Mouse (Mus musculus) midbrain, embryonic 11.5 days (tissue): Measurements from ENCODE around the gene Six3. TPM values are rescaled to one million over a fixed set of nuclear protein-coding genes. Genes with fewer than 3 reads are reported as not detected.
A peak's percentile ranks its signal among the peaks of the same experiment; 100 is the strongest.

Experiments
- ATAC-seq: fragments of 200-750 bp; cut with Nextera tagmentation; 2 replicates; pipeline ENCODE4 v1.8.0; 2017; ENCODE audit warnings: moderate TSS enrichment, moderate library complexity; ENCODE audit not compliant: low FRiP score
- DNase-seq: peaks from one replicate; pipeline ENCODE4 v3.0.0; 2015; ENCODE audit warnings: low spot score; ENCODE audit errors: missing footprints
- H3K27ac ChIP-seq: fragments of 300-500 bp; sonication (generic); 2 replicates; pipeline ENCODE4 v1.5.1; 2014; ENCODE audit warnings: low read depth, low read length
- H3K27me3 ChIP-seq: fragments of 300-500 bp; sonication (generic); 2 replicates; pipeline ENCODE4 v1.6.1; 2014; ENCODE audit warnings: mild to moderate bottlenecking, low read length, moderate library complexity, mixed read lengths; ENCODE audit not compliant: control insufficient read depth, insufficient read depth
- H3K36me3 ChIP-seq: fragments of 300-500 bp; sonication (generic); 2 replicates; pipeline ENCODE4 v1.6.1; 2014; ENCODE audit warnings: mild to moderate bottlenecking, low read length, moderate library complexity, mixed read lengths; ENCODE audit not compliant: control insufficient read depth, insufficient read depth
- H3K4me1 ChIP-seq: fragments of 300-500 bp; sonication (generic); 2 replicates; pipeline ENCODE4 v1.6.1; 2014; ENCODE audit warnings: low read length; ENCODE audit not compliant: control insufficient read depth, insufficient read depth
- H3K4me2 ChIP-seq: fragments of 300-500 bp; sonication (generic); 2 replicates; pipeline ENCODE4 v1.6.1; 2014; ENCODE audit warnings: mild to moderate bottlenecking, moderate library complexity
- H3K4me3 ChIP-seq: fragments of 300-500 bp; sonication (generic); 2 replicates; pipeline ENCODE4 v1.5.1; 2014; ENCODE audit warnings: low read depth, low read length
- H3K9ac ChIP-seq: fragments of 300-500 bp; sonication (generic); 2 replicates; pipeline ENCODE4 v1.6.1; 2014; ENCODE audit warnings: low read length
- H3K9me3 ChIP-seq: fragments of 300-500 bp; sonication (generic); 2 replicates; pipeline ENCODE4 v1.6.1; 2016; ENCODE audit warnings: low read length; ENCODE audit not compliant: control insufficient read depth
- WGBS: fragments of 180-500 bp; shearing (Covaris S2); extraction: QIAGEN DNeasy Blood & Tissue Kit; methylation state at CpG from one replicate; pipeline ENCODE4 v1.1.7; 2014; 5-methylcytosine and 5-hydroxymethylcytosine counted together
- polyA plus RNA-seq: library from polyadenylated mRNA; unstranded; fragments of >200 nt; fragmentation: Nextera tagmentation; extraction: Ambion mirVana; gene quantifications from 2 replicates; pipeline ENCODE4 v1.2.1, GENCODE M21; 2014

Six3 gene
- polyA plus RNA-seq, 1 experiment from 2014 or later = 6.7 TPM

DNA sequence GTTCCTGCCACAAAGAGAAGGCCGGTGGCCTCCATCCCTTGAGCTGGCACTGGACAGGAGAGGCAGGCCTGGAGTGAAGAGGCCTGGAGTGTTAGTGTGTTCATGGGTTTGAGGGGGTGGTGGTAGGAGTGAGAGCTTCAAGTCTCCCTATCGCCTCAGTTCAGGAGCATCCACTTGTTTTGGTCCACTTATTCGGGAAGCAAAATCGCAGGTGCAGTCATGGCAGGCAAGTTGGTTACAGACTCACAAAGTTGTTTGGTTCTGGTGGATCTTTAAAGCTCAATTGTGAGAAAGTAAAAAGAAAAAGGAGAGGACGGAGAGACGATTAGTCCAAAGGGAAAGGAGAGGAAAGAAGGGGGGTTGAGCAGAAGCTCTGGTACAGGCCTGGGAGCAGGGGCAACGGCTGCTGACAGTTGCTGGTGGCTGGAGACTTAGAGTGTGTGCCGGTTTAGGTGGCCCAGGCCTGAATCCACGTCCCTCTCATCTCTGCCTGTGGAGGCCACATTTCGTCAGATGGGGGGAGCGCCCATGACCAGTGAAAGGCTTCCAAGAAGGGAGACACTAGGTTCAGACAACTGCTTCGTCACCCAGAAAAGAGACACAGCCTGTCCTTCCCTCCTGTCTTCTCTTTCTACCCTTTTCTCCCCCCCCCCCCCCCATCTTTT lies 9.2 kb downstream of the Six3 start:
- peak; percentile 96 for DNase-seq

DNA sequence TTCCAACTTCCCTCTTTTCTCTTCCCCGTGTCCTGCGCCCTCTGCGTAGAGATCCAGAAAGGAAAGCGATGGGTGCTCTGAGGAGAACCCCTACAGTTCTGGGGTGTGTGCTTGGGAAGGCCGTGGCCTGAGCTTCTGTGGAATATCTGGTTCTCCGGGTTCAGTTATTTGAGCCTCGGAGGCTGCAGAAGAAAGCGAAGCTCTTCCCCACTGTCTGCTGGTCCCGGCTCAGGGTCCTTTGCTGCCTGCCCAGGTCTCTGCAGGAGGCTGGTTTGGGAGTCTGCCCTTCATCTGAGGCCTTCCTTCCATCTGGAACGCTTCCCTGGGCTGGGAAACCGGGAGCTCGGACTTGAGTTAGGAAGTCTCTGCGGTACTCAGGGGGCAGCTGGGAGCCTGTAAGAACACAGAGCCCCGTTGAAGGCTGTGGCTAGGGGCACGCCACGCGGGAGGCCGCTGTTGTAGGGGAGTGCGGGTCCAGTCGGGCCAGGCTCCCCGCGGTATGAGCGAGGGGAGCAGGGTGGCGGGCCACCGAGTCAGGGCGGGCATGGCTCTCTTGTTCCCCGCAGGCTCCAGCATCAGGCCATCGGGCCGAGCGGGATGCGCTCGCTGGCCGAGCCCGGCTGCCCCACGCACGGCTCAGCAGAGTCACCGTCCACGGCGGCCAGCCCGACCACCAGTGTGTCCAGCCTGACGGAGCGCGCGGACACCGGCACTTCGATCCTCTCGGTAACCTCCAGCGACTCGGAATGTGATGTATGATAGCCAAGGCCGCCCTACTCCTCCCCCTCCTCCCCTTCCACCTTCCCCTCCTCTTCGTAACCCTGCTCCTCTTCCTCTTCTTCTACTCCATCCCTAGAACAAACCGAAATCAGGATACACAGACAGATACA lies 10.0 kb downstream of the Six3 start:
- Histone ChIP-seq H3K9me3 (no peaks in the 10 kb centered on the region), H3K4me2 (peak overlapping the region; percentile 35), H3K27ac (no peak overlapping the region), H3K27me3 (peaks cover 93% of the 10 kb centered on the region), H3K9ac (peak overlapping the region; percentile 55), H3K4me1 (peaks cover 13% of the 10 kb centered on the region), H3K36me3 (no peaks in the 10 kb centered on the region), H3K4me3 (peak overlapping the region; percentile 37)
- DNase-seq = peak; percentile 97
- ATAC-seq = peak; percentile 14; the same call in 1 of the 2 replicates
- under 1% methylated on average over 48 of the region's 52 CpGs for WGBS

More for the DNA sequence above, 9.2 kb downstream of the Six3 start:
- H3K4me2 ChIP-seq = peak overlapping the region; percentile 35
- H3K4me1 ChIP-seq = peaks cover 19% of the 10 kb centered on the region
- 2% methylated on average over 12 of the region's 12 CpGs for WGBS
- no peaks in the 10 kb centered on the region for H3K36me3 ChIP-seq
- peak overlapping the region; percentile 37 for H3K4me3 ChIP-seq
- peaks cover 93% of the 10 kb centered on the region for H3K27me3 ChIP-seq
- H3K9me3 ChIP-seq = no peaks in the 10 kb centered on the region
- peak overlapping the region; percentile 59 for H3K27ac ChIP-seq
- peak overlapping the region; percentile 41 for H3K9ac ChIP-seq
- no peak for ATAC-seq

DNA sequence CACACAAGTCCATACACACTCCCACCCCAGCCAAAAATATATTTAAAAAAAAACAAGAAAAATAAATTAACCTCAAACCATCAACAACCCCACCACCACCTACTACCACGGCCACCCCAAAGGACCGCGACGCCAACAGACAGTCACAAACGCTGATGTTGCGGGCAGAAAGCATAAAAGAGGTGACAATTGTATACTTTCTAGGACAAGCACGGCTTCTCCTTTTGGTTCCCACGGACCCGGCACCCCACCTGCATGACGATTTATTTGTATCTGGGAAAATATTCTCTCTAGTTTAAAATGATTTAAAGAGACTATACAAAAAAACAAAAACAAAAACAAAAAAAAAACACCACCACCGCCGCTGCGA lies 10.6 kb downstream of the Six3 start:
- WGBS = under 1% methylated on average over 13 of the region's 13 CpGs
- H3K27me3 ChIP-seq = peaks cover 93% of the 10 kb centered on the region
- no peaks in the 10 kb centered on the region for H3K9me3 ChIP-seq
- H3K36me3 ChIP-seq = no peaks in the 10 kb centered on the region
- no peak for ATAC-seq
- no peak for DNase-seq
- peak overlapping the region; percentile 37 for H3K4me3 ChIP-seq
- no peak overlapping the region for H3K27ac ChIP-seq
- H3K9ac ChIP-seq = no peak overlapping the region
- no peak overlapping the region; the same call in 1 of the 2 replicates for H3K4me2 ChIP-seq
- H3K4me1 ChIP-seq = peaks cover 10% of the 10 kb centered on the region; the same call in 1 of the 2 replicates

DNA sequence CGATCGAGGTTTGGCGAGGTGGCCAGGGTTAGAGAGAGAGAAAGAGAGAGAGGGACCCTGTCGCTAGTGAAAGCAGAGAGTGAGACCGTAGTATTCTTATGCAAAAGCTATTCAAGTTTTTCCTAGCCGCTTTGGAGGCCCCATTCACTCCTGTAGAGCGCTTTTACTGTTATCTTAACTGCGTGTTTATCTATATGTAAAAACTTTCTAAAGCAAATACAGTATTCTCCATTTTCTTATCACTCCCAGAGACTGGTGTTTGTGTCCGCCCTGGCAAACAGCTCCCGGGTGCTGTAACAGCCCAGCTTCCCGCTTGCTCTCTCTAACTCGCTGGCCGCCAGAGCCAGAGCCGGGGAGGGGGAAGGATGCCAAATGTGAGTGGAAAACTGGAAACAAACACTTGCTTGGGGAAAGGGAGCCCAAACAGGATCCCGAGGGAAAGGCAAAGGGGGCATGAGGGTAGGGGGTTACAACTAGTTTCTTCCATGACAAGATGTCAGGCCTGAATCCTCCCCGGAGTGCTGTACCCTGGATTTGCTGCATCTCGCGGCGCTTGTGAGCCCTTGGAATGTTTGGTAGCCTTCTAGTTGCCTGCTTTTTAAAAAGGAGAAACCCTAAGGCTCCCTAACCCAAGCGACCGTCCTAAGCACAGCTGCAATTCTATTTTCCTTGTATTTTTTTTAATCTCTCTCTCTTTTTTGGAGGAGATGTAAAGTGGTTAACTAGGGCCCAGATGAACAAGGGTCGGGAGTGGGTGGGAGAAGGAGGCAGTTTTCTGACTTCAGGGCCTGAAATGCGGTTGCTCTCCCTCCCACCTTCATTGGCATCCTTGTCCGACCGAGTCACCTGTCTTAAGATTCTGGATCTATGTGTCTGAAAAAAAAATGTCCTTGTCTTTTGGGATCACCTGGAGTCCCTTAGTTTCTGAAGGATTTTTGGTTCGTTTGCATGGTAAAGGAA lies 11.9 kb downstream of the Six3 start:
- Histone ChIP-seq H3K36me3 (no peaks in the 10 kb centered on the region), H3K4me2 (peak overlapping the region; percentile 23), H3K9ac (peak overlapping the region; percentile 33; the same call in 1 of the 2 replicates), H3K27ac (no peak overlapping the region), H3K27me3 (peaks cover 91% of the 10 kb centered on the region), H3K9me3 (no peaks in the 10 kb centered on the region), H3K4me1 (peaks cover 10% of the 10 kb centered on the region; the same call in 1 of the 2 replicates), H3K4me3 (peak overlapping the region; percentile 18)
- peak; percentile 97 for DNase-seq
- under 1% methylated on average over 26 of the region's 26 CpGs for WGBS
- no peak for ATAC-seq

DNA sequence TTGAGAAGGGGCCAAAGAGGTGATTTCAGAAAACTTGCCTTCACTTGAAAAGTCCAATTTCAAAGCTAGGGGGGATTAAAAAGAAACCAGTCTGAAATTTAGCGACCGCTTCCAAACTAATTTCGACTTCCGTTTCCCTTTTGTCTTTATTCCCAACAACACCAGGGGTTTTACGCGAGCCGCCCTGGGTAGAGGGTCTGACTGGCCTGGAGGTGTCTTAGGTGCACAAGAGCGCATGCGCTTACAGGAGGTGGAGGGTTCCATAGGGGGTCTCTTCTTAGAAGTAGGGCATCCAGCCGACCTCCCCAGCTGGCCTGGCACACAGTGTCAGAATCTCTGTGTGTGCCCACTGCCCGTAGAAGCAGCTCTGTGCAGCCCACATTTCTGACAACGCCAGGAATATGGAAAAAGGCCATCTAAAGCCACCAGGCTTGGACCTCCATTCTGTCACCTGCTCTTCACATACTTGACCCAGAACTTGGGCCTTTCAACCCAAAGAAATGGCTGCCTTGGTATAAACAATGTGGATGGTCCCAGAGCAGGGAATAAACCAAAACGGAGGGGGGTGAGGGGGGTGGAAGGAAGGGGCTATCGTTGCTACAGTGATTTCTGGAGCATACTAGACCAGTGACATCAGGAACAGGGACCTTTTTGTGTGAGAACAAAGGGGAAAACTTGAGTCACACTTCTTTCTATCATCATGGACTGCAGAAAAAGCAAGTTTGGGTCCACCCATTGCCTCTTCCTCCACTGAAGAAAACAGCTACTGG lies 12.9 kb downstream of the Six3 start:
- 15% methylated on average over 14 of the region's 14 CpGs for WGBS
- H3K9me3 ChIP-seq = no peaks in the 10 kb centered on the region
- H3K4me2 ChIP-seq = peak overlapping the region; percentile 23

DNA sequence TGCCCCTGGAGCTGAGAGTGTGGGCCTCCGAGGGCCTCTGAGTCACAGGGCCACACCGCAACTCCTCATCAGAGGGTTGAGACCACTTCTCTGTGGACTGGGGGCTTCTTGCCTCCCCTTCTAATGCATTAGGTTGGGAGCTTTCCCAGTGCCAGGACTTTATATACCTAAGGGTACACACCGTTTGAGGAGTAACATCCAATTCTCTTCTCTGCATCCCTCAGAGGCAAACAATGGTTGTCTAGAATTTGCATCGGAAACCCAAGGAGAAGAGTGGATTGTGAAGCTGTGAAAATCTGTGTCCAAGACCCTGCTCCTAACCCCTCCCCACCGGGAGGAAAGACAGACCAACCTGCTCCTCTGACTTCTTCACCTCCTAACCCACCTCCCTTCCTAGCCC lies 14.3 kb downstream of the Six3 start:
- no peak overlapping the region for H3K4me2 ChIP-seq
- no peaks in the 10 kb centered on the region; the same call in 1 of the 2 replicates for H3K4me1 ChIP-seq
- H3K4me3 ChIP-seq = no peak overlapping the region
- H3K27ac ChIP-seq = no peak overlapping the region
- no peaks in the 10 kb centered on the region for H3K36me3 ChIP-seq
- peaks cover 83% of the 10 kb centered on the region for H3K27me3 ChIP-seq
- H3K9me3 ChIP-seq = no peaks in the 10 kb centered on the region
- H3K9ac ChIP-seq = no peak overlapping the region
- WGBS = 60% methylated on average over 5 of the region's 5 CpGs
- ATAC-seq (no peak), DNase-seq (peak; percentile 77)

More for the DNA sequence above, 12.9 kb downstream of the Six3 start:
- Histone ChIP-seq H3K27ac (no peak overlapping the region), H3K4me3 (peak overlapping the region; percentile 10; the same call in 1 of the 2 replicates), H3K4me1 (peaks cover 4% of the 10 kb centered on the region; the same call in 1 of the 2 replicates), H3K36me3 (no peaks in the 10 kb centered on the region), H3K9ac (peak overlapping the region; percentile 30; the same call in 1 of the 2 replicates), H3K27me3 (peaks cover 91% of the 10 kb centered on the region)
- DNase-seq (peak; percentile 91), ATAC-seq (no peak)

DNA sequence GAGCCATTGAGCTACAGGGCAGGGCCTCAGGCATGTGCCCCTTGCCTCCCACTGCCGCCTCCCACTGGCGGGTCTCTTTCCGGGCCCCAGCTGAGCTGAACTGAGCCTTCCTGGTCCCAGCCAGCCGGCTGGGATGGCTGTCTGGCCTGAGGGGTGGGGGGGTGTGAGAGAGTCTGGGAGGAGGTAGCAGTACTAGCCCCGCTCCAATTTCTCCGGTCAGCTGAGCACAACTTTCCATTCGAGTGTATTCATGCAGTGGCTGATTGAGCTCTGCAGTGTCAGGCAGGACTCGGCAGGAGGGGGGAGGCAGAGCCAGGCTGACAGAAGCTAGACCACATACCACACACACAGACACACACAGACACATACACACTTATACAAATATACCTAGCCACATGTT lies 15.4 kb downstream of the Six3 start:
- H3K9ac ChIP-seq = no peak overlapping the region
- H3K4me3 ChIP-seq = no peak overlapping the region
- no peak overlapping the region for H3K4me2 ChIP-seq
- H3K4me1 ChIP-seq = no peaks in the 10 kb centered on the region; the same call in 1 of the 2 replicates
- H3K27ac ChIP-seq = no peak overlapping the region
- peaks cover 77% of the 10 kb centered on the region for H3K27me3 ChIP-seq
- 7% methylated on average over 8 of the region's 8 CpGs for WGBS
- no peaks in the 10 kb centered on the region for H3K9me3 ChIP-seq
- peak; percentile 54 for ATAC-seq
- no peaks in the 10 kb centered on the region for H3K36me3 ChIP-seq
- peak; percentile 87 for DNase-seq

DNA sequence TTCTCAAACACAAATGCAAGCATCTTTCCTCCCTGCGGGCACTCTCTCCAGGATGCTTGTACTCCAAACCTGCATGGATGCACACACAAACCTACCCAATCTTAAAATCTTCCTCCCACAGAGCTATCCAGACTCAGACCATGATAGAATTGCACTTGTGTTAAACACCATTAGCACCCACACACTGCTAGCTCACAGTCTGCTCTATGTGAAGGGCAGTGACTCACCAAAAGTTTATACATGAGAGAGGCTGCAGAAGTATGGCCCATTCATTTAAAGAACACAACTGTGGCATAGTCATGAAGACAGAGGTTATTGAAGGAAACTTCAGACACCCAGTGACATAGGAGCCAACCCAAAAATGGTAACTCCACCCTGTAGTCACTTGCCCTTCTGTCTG lies 16.0 kb downstream of the Six3 start:
- Histone ChIP-seq H3K9me3 (no peaks in the 10 kb centered on the region), H3K4me3 (no peak overlapping the region), H3K9ac (no peak overlapping the region), H3K4me1 (no peaks in the 10 kb centered on the region; the same call in 1 of the 2 replicates), H3K36me3 (no peaks in the 10 kb centered on the region), H3K27me3 (peaks cover 75% of the 10 kb centered on the region), H3K27ac (no peak overlapping the region), H3K4me2 (no peak overlapping the region)
- ATAC-seq = no peak
- 71% methylated on average over 1 of the region's 1 CpGs for WGBS
- peak; percentile 87 for DNase-seq
